In the genomic region with DNA sequence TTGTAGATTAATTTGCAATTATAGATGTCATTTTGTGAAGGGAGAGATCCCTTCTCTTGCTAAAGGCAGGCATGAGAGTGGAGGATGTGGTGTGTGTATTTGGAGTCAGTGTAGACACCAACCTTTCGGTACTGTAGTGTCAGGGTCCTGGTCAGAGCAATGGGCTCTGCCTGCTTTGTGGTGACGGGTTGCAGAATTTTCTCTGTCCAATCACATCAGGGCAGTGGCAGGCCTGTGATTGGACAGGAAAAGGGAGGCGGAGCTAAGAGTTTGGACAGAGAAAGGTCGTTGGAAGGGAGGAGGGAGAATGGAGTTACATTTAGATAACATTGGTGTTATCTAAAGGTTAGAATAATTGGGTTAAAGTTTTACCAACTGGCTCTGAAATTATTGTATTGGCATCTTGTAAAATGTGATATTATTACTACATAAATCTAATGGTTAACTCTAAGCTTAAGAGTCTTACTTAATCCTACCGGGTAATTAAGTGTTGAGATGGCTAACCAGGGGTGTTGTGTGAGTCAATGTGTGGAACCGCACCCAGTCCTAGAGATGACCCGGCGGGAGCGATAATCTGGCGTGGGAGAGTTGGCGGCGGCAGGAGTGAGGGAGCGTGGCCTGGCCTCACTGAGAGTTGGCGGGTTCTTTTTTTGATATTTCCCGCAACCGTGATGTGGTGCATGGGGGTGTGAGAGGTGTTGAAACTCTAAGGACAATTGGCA, we compare ENCODE assay signal across 22 mouse cellular contexts. TPM values are rescaled to one million over a fixed set of nuclear protein-coding genes. Genes with fewer than 3 reads are reported as not detected.
DNase-seq lines count a peak whose midpoint lies in the region; ATAC-seq and TF ChIP-seq lines count a peak whose summit lies in the region.
"Had no signal": no experiment of that assay in that cellular context is flagged by ENCODE, and none has a peak within 500 bp of the region (broad histone marks: within the 10 kb centered on the region; RNA-seq: fewer than 3 reads in every experiment).

No protein-coding gene starts in this region.

- peak; percentile 31 for DNase-seq in 416B (ENCODE audit: low read depth)
- peak; percentile 64 for DNase-seq in ES-CJ7 (ENCODE audit: low read depth, low spot score)
- DNase-seq in kidney, adult 8-10 months: no peak
- no peak for DNase-seq in adrenal gland, postnatal 14 days
- DNase-seq: adrenal gland, adult 8-10 months; cerebellum, adult 2 months; cerebellum, postnatal 10 days; forebrain, postnatal 0 days; gastrocnemius, adult 2 months; gastrocnemius, postnatal 25 days; heart, adult 2 months; heart, postnatal 14 days had no signal

- 64% methylated on average over 16 of the region's 16 CpGs for WGBS in intestine, embryonic 15.5 days
- WGBS in small intestine, adult 2 months: 28% methylated on average over 16 of the region's 16 CpGs

- ATAC-seq in intestine, embryonic 15.5 days: peak; percentile 79
- ATAC-seq: forebrain, embryonic 13.5 days; forebrain, postnatal 0 days; hindbrain, postnatal 0 days; Patski had no signal

- H3K27ac ChIP-seq in intestine, embryonic 15.5 days: no peak overlapping the region
- H3K27ac ChIP-seq in small intestine, adult 2 months (ENCODE audit: insufficient read depth, low read depth, low read length): peak overlapping the region; percentile 26; the same call in 1 of the 2 replicates
- H3K27ac ChIP-seq: embryonic facial prominence, embryonic 10.5 days; forebrain, embryonic 13.5 days; gastrocnemius, adult 2 months; heart, adult 2 months; heart, embryonic 15.5 days; hindbrain, embryonic 13.5 days; hindbrain, postnatal 0 days had no signal

- H3K9ac ChIP-seq in intestine, embryonic 15.5 days: no peak overlapping the region
- H3K9ac ChIP-seq: forebrain, embryonic 13.5 days; forebrain, postnatal 0 days; heart, embryonic 15.5 days; hindbrain, embryonic 13.5 days had no signal

- no peaks in the 10 kb centered on the region for H3K27me3 ChIP-seq in intestine, embryonic 15.5 days (replicated peaks)
- no peaks in the 10 kb centered on the region for H3K27me3 ChIP-seq in small intestine, adult 2 months (ENCODE audit: control insufficient read depth, insufficient read depth, low read length)
- H3K27me3 ChIP-seq: forebrain, embryonic 13.5 days; heart, embryonic 15.5 days; hindbrain, embryonic 13.5 days; Patski had no signal

- TF ChIP-seq CTCF in small intestine, adult 2 months (IDR thresholded peaks at IDR 0.05; ENCODE audit: extremely low read depth, insufficient read length, insufficient replicate concordance, low read depth, low read length): no peak

- peaks cover 2% of the 10 kb centered on the region for H3K4me1 ChIP-seq in intestine, embryonic 15.5 days (replicated peaks)
- H3K4me1 ChIP-seq in small intestine, adult 2 months (ENCODE audit: control insufficient read depth, insufficient read depth, insufficient read length, low read length): peaks cover 16% of the 10 kb centered on the region

- no peak overlapping the region for H3K4me2 ChIP-seq in intestine, embryonic 15.5 days (replicated peaks)
- H3K4me2 ChIP-seq: forebrain, embryonic 13.5 days; heart, embryonic 11.5 days; heart, embryonic 15.5 days; hindbrain, embryonic 13.5 days had no signal

- no peak for TF ChIP-seq POLR2A in small intestine, adult 2 months (IDR thresholded peaks at IDR 0.05; ENCODE audit: low read depth, low read length)

- no peaks in the 10 kb centered on the region for H3K9me3 ChIP-seq in intestine, embryonic 15.5 days
- H3K9me3 ChIP-seq: embryonic facial prominence, embryonic 10.5 days; forebrain, embryonic 13.5 days; heart, embryonic 15.5 days; hindbrain, embryonic 13.5 days had no signal

- H3K4me3 ChIP-seq in intestine, embryonic 15.5 days (replicated peaks): no peak overlapping the region
- H3K4me3 ChIP-seq in small intestine, adult 2 months (ENCODE audit: low read depth, low read length): no peak overlapping the region
- H3K4me3 ChIP-seq: embryonic facial prominence, embryonic 10.5 days; forebrain, embryonic 13.5 days; gastrocnemius, adult 2 months; heart, adult 2 months; heart, embryonic 15.5 days; hindbrain, embryonic 13.5 days had no signal

- H3K36me3 ChIP-seq in intestine, embryonic 15.5 days: no peaks in the 10 kb centered on the region
- H3K36me3 ChIP-seq in small intestine, adult 2 months (ENCODE audit: control insufficient read depth, insufficient read depth, low read length): no peaks in the 10 kb centered on the region
- H3K36me3 ChIP-seq: embryonic facial prominence, embryonic 10.5 days; heart, embryonic 15.5 days had no signal

RNA-seq across cellular contexts. Expression of a gene that starts 0.6 kb away (rescaled TPM):
- polyA plus RNA-seq in intestine, embryonic 15.5 days (2015; fragmentation: Nextera tagmentation; extraction: Ambion mirVana): 0.06 and 0.10 TPM in 2 replicates
- 1.6 and 3.1 TPM in 2 replicates for polyA plus RNA-seq in small intestine, adult 2 months (2012; rRNA removed)
- total RNA-seq in adrenal gland, postnatal 14 days (2021): not detected in 2 replicates
- total RNA-seq: adrenal gland, adult 8-10 months; forebrain, postnatal 0 days; gastrocnemius, adult 2 months; gastrocnemius, postnatal 25 days; heart, adult 2 months; heart, postnatal 14 days; hematopoietic stem cell, adult 5-6 weeks; hindbrain, postnatal 0 days had no signal
- polyA plus RNA-seq: embryonic facial prominence, embryonic 10.5 days; heart, adult 2 months; heart, embryonic 11.5 days had no signal

RNA-seq across cellular contexts. Expression of a gene that starts 8.4 kb away (rescaled TPM):
- 3.6 and 3.9 TPM in 2 replicates for polyA plus RNA-seq in intestine, embryonic 15.5 days (2015; fragmentation: Nextera tagmentation; extraction: Ambion mirVana)
- 24.0 and 43.4 TPM in 2 replicates for polyA plus RNA-seq in small intestine, adult 2 months (2012; rRNA removed)
- total RNA-seq in adrenal gland, postnatal 14 days (2021): 23.4 and 25.3 TPM in 2 replicates

RNA-seq across cellular contexts. Expression of a gene that starts 20.6 kb away (rescaled TPM):
- 245 and 247 TPM in 2 replicates for polyA plus RNA-seq in intestine, embryonic 15.5 days (2015; fragmentation: Nextera tagmentation; extraction: Ambion mirVana)
- polyA plus RNA-seq in small intestine, adult 2 months (2012; rRNA removed): 15.1 and 35.4 TPM in 2 replicates
- total RNA-seq in adrenal gland, postnatal 14 days (2021): 47.2 and 51.2 TPM in 2 replicates

RNA-seq across cellular contexts. Expression of a gene that starts 54.2 kb away (rescaled TPM):
- polyA plus RNA-seq in intestine, embryonic 15.5 days (2015; fragmentation: Nextera tagmentation; extraction: Ambion mirVana): 2.0 and 2.8 TPM in 2 replicates
- polyA plus RNA-seq in small intestine, adult 2 months (2012; rRNA removed): 4.0 and 6.9 TPM in 2 replicates
- total RNA-seq in adrenal gland, postnatal 14 days (2021): 2.2 and 7.1 TPM in 2 replicates

Comparison
In these comparisons a context has a peak if more than half of its experiments do, and no peak if none do; other contexts are left out.
1. DNase-seq: peak in 416B (single experiment) and ES-CJ7 (single experiment); none in kidney, adult 8-10 months (0 of 2) and adrenal gland, postnatal 14 days (single experiment).